Mouse (Mus musculus) mouse embryonic stem cell (cell line): ENCODE results near the gene Sfxn3.

Experiments used
- in situ Hi-C, 2 experiments: fragments of 300-500 bp; cut with MboI; formaldehyde crosslinking; loops; 1 replicate in 1 of 2; 3 replicates in 1 of 2; pipeline ENCODE4 v1.14.3; 2019 to 2020; ENCODE audit warnings: low sequenced_read_pairs in 2 of 2, low pct_unique_long_range_greater_than_20kb in 1 of 2, mixed read lengths in 1 of 2; ENCODE audit not compliant: unreplicated experiment in 1 of 2

Gene Sfxn3

DNA sequence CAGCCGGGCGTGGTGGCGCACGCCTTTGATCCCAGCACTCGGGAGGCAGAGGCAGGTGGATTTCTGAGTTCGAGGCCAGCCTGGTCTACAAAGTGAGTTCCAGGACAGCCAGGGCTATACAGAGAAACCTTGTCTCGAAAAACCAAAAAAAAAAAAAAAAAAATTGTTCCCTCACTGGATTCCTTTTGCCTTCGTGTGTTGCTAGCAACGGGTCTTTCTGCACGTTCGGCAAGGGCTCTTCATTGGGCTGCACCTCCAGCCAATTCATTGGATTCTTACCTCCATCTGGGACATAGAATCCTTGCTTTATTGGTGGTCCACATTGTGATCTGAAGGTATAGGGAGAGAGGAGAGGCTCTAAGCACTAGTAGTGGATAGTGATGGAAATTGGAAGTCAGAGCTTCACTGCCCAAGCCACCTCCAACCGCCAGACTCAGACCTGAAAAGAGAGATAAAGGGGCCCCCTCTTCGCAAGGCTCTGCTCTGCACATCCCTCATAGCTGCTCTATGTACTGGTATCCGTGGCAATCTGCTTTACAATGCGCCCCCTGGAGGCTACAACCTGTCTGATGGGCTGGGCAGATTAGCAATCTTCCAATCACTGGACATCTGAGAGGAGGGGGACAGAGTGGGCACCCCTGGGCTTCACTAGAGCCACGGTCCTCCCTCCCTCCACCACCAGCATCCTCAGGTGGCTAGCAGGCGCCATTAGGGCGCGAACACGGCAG, 16.4 kb downstream of the Sfxn3 start:
- in situ Hi-C loops: no loop called here

DNA sequence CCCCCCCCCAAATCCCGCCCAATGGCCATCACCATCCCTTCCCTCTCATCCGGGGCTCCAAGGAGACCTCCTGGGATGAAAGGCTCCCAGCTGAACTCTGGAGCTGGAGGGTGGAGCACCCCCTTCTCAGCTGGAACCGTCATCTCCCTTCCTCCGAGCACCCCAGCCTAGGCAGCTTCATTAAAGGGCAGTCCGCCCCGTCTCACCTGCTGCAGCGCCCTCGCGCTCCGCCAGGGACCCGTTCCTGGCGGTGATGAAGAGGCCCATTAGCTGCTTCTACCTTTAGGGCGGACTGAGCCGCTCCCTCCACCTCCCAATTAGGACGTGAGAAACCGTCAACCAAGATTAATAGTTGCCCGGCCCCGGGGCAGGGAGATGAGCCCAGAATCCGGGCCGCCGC, 17.9 kb downstream of the Sfxn3 start:
- in situ Hi-C loops: no loop called here

DNA sequence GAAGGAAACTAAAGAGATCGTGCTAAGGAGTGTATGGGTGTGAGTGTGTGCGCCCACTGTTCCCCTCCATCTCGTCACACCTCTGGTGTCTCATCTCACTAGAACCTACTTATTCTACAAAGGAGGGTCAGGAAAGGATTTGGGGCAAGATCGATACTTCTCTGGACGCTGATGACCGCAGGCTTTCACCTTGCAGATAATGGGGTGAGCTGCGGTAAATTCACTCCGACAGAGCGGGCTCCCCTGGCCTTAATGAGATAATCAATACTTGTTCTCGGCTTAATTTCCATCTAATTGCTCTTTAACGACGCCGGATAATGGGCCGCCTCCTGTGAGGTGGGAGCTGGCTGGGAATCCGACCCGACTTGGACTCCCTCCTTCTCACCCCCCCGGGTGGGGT, 19.9 kb downstream of the Sfxn3 start:
- in situ Hi-C loops: no loop called here

DNA sequence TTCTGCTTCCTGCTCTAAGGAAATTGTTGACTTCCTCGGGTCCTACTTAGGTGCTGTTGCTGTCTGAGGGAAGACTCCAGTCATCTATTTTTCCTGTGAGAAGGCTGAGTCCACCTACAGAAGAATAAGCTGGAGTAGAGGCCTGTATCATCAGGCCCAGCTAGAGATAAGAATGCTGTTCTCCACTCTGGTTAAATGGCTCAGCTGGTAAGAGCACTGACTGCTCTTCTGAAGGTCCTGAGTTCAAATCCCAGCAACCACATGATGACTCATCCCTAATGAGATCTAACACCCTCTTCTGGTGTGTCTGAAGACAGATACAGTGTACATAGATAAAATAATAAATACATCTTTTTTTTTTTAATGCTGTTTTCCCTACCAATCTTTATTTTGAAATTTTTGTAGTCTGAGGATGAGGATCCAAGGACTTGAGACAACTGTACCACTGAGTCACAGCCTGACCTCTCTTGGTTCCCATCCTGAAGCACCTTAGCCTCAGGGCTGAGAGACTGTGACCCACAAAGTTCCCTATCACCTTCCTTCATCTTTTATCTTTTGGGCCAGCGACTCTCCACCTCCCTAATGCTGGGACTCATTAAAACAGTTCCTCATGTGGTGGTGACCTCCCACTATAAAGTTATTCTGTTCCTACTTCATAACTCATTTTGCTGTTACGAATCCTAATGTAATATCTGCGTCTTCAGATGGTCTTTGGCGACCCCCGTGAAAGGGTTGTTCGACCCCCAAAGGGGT, 20.6 kb downstream of the Sfxn3 start:
- in situ Hi-C loops: no loop called here

DNA sequence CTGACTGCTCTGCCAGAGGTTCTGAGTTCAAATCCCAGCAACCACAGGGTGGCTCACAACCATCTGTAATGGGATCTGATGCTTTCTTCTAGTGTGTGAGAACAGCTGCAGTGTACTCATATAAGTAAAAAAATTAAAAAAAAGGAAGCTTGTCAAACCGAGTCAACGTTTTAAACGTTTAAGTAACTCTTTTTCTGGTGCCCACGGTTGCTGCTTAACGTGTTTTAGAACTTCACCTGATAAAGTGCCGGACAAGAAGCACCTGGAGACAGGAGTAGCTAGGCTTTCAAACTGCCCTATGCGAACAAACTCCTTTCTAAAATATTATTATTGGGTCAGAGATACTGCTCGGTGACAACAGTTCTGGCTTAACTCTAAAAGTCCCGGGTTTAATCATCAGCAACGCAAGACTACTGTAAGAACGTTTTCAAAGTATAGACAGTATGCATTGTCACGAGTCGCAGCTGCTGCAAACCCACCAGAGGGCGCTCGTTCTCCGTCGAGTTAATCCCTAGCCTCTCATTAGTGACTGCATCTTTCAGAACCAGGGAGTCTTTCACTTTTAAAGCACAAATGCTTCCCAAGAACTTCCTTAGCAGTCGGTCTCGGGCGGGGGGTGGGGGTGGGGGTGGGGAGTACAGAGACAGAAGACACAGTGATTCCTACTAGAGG, 26.7 kb downstream of the Sfxn3 start:
- in situ Hi-C loops: no loop called here

DNA sequence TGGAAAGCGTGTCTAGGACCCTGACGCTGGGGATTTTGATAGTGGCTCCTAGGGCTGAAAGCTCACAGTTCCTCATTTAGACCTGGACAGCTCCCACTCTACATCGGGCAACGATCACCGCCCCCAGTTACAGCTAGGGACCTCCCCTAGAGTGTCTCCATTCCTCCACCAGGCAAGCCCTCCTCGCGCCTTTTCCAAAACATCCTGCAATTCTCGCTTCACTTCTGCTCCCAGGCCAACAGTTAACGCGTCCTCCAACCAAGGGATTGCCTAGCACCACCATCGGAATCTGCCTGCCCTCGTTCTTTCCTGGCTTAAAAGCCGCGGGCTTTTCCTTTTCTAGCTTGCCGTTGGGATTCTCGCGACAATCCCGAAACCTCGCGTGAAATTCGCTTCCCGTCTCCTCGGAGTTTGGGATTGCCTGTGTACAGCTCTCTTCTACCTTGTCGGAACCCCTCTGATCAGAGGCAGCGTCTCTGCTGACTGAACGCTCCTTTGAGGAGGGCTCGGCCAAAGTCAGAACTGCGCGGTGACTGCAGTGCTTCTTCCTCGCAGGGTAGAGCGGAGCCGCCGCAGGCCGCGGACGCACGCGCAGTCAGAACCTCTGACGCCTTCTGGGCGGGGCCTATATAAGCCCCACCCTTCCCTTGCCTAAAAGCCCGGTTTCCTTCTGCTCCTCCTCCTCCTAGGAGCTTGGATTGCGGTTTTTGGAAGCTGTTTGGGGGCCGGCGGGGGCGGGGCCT, 27.4 kb downstream of the Sfxn3 start, which contains the start of gene Kazald1:
Gene Kazald1, plus strand, starts transcription at position 662 of the 743 bp plus-strand sequence.
- in situ Hi-C loops: no loop called here

DNA sequence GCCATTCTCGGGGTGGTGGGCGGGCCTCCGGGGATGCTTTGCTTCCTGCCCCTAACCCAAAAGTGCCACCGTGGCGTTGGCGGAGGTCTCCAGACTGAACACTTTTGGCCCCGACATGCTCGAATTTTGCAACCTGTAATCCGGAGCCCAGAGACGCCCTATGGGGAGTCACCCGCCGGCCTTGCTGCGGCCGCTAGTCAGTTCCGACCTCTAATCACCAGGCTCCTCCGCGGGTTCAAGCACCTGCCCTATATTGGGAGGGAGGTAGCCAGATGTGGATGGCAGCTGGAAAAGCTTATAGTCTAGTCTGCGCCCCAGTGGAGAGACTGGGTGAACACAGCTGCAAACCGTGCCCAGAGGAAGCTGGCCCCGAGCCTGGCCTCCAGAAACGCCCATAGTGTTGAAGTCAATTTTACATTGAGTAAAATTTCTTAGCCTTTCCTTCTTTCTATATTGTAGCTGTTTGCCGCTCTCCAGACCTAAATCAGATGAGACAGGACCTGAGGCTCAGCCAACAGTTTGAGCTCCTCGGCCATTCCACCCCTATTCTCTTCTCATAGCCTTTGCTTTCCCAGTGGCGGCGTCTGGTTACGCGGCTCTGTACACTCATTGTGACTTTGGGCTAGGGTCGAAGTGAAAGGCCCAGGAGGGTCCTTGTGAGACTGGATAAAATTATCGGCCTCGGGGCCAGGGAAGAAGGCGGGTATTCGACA, 28.2 kb downstream of the Sfxn3 start:
- in situ Hi-C loops: no loop called here

DNA sequence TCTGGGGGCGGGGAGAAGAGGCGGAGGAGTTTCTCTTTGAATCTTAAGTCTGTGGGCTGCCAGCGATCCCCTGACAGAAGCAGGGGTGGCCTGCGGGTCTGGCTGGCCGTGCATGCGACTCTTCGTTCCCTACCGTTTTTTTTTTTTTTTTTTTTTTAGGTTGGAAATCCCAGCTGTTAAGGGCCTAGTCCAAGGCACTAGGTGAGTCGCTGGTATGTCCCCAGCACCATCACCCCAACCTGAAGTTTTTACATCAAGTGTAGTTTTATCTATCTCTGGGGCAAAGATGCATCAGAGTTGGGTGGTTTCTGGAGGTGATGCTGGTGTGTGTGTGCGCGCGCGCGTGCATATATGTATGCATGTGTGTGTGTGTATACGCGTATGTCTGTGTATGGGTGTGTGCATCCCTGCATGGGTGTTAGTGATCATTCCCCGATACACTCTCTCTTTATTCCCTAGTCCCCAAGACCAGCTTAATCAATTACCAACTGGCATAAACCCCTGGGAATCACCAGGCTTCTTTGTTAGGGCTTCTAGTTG, 28.8 kb downstream of the Sfxn3 start:
- in situ Hi-C loops: no loop called here

DNA sequence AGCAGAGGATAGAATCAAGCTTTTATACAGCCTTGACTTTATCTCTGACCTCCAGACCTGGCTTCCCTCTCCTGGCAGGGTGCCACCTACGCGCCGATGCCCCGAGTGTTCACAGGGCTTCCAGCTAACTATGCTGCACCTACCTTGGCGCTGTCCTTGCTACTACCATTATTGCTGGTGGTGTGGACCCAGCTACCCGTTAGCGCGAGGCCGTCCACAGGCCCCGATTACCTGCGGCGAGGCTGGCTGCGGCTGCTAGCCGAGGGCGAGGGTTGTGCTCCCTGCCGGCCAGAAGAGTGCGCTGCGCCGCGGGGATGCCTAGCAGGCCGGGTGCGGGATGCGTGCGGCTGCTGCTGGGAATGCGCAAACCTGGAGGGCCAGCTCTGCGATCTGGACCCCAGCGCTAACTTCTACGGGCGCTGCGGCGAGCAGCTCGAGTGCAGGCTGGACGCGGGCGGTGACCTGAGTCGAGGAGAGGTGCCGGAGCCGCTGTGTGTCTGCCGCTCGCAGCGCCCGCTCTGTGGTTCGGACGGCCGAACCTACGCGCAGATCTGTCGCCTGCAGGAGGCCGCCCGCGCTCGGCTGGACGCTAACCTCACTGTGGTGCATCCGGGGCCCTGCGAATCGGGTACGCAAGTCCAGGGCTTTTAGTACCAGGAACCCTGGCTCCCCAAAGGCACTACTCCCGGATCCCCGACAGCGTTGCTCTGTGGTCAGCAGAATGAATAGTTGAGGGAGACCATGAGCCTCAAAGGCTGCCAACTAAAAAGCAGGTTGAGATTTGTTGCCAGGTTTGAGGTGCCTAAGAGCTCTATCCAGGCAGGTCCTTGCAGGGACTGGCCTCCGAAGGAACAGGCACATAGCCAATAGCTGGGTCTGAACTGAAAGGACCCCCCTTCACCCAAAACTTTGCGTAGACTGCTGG, 29.5 kb downstream of the Sfxn3 start:
- in situ Hi-C loops: no loop called here

DNA sequence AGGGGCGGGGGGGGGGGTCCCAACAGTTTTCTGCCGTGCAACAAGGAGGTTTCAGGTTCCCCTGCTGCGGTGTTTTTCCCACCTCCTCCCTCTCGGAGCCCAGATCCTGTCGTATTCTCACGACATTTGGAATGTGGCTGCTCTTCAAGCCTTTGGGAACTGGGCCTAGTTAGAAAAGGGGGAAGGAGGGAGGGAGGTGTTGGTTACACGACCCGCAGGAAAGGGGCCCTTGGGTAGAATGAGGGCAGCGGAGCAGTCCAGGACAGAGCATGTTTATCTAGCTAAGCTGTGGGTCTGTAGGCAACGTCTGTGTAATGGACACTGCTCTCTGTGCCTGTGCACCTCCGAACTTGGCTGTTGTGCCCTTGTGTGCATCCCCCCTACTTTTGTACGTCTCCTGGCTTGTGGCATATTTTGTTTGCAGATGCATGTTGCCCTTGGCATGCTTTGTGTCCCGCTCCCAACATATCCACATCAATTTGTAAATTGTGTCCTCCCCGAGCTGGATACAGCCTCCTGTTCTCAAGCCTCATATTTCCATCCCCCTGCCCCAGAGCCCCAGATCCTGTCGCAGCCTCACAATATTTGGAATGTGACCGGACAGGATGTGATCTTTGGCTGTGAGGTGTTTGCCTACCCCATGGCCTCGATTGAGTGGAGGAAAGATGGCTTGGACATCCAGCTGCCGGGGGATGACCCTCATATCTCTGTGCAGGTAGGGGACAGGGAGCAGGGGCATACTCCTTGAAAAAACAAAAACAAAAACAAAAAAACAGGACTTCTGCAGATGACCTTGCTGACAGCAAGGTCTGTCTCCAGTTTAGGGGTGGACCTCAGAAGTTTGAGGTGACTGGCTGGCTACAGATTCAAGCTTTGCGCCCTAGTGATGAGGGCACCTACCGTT, 30.7 kb downstream of the Sfxn3 start:
- in situ Hi-C loops: no loop called here

DNA sequence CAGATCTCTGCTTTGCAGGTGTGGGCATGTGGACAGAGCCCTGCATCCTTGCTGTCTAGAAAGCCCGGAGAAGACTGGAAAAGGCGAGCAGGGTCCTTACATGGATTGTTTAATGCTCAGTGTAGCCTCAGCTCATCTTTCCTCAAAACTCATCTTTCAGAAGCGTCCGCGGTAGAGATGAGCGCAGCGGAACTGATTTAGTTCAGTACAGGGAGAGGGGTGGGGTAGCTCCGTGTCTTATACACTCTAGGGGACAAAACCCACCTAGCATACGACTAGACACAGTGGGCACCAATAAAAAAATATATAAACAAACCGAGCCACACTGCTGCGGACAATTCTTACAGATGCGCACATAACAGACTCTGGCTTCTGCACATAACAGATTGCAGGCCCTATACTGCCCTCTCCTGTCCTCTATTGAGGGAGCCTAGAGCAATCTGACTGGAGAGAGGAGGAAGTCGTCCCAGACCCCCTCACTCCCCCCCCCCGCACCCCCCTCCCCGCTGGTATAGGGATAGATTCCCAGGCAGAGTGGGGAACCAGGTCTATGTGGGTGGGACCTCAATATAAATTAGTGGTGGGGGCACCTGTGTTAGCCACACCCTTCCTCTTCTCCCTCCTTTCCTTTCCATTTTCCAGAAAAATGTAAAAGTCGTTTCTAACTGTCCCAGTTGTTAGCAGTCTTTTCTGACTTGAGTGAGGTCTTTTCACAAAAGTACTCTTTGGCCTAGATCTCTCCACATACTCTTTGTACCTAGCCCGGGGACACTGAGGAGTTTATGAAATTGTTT, 31.9 kb downstream of the Sfxn3 start:
- in situ Hi-C loops: no loop called here

DNA sequence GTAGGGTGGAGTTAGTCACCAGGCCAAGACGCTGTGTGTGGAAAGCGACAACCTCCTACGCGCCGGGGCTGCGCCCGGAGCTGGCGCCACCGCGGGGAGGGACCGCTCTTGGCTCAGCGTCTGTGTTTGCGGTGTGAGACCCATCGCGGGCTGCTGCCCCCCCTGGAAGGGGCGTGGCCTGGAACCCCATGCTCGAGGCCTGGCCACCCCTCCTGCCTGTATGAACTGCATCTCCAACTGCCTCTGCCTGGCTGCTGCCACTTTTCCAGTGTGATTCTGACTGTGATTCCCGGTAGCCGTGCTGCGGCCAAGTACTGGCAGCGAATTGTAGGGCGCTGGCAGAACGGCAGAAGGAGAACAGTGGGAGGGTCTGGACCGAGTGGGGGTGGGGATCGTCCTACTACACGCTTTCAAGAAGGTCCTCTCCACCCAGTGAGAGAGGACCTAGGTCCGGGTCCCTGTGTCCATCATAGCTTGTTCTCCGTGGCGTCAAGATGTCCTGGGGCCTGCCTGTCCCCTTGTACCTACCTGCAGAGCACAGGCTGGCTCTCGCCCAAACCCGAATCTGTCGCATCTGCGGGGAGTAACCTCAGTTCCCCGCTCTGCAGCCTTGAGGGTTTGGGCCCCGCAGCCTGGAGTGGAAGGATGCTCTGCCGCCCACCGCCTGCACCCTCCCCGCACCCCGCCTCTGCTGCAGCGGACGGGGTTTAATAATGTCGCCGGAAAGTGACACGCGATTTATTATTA, 32.6 kb downstream of the Sfxn3 start:
- in situ Hi-C loops: no loop called here

DNA sequence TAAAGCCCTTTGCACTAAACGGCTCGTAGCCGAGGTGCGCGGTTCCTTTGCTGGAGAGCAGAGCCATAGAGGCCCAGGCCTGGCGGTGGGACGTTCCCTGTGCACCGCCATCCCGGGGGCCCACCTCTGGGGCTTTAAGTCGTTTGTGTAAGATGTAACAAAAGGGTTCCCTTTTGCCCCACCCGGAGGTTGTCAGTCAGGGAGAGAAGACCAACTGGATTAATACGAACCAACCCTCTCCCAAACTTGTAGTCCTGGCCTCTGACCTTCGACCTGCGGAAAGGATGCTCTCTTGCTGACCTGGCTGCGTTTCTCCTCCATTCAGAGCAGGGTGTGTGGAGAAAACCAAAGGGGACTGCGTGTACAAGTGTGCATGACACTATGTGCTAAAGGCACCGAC, 33.4 kb downstream of the Sfxn3 start:
- in situ Hi-C loops: no loop called here

DNA sequence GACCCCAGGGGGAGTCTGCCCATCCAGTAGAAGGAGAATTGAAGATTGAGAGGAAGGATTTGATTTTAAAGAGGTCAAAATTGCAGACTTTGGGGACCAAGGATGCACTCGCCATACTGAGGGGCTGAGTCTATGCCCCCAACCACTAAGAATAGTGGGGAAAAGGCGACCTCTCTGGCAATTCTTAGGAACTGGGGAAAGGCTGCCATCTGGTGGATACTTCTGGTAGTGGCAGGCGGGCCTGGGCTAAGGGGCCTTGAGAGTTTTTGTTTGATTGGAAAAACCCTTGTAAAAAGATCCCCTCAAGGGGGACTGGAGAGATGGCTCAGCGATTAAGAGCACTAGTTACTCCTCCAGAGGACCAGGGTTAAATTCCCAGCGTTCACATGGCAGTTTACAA, 34.0 kb downstream of the Sfxn3 start:
- in situ Hi-C loops: no loop called here
